Mouse (Mus musculus): ENCODE results near the gene Kcnh2.

Gene Kcnh2

DNA sequence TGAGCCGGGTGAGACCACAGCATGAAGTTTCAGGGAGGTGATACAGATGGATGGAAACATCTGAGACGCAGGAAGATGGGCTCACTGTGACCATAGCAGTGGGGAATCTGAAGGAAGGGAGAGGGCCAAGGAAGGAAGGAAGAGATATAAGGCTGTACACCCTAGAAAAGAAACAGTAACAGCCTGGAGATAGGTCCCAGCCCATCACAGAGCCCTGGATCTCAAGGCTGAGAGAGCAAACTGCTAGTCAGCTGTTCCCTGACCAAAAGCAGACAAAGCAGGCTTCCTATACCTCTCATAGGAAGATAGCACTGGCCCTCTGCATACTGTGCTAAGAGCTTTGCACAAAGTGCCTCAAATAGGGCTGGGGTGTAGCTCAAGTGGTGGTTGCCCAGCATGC, 27.3 kb upstream of the Kcnh2 start:
- DNase-seq (ENCODE audit: low read depth), result no peak

DNA sequence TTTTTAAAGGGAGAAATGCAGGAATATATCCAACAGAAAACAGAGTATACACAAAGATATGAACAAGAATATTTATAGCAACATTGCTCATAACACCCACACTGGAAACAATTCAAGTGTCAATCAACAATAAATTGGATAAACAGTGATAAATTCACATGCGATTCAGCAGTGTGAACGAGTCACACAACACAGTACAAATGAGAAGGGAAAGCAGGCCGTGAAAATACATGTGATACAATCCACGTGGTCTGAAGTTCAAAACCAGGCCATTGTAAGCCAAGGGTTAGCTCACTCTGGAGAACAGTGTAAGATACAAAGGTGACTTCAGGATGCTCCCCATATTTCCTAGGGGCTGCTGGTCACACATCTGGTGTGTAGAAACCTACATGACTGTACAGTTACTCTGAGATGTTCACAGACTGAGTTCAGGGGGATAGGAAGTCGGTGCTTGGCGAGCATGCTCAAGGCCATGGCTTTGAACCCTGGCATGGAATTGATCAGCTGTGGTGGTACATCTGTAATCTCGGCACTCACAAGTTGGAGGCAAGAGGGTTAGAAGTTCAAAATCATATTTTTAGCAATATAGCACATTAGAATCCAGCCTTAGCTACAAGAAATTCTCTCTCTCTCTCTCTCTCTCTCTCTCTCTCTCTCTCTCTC, 23.4 kb upstream of the Kcnh2 start:
- no peak for DNase-seq (ENCODE audit: low read depth)

DNA sequence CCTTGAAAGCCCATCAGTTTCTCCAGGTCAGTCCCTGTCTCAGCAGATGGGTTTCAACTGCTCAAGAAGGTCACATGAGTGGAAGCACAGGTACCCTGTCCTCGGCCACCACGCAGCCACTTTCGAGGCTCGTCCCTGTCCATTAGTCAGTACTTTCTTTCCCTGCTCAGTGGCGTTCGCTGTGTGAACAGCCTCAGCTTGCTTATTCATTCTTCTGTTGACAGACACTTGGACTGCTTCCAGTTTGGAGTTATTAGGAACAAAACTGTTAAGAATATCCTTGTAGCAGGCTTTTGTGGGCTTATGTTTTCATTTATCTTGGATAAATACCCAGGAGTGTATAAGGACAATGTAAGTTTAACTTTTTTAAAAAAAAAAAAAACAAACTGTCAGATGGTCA, 22.8 kb upstream of the Kcnh2 start:
- no peak for DNase-seq (ENCODE audit: low read depth)

DNA sequence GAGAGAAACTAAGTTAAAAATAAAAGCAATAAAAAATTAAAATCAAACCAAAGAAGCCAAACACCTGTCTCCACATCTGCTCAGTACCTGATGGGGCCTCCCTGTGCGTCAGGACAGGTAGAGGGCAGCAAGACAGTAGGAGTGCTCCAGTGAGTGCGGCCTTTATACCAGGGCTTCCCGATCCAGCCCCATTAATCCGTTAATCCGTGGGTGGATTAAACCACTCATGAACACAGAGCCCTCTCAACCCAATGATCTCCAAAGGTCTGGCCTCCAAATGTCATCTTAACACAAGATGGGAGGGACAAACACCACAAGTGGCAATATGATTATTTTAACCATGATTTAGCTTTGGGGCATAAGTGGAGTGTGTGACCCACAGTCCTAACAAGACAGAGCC, 22.4 kb upstream of the Kcnh2 start:
- no peak for DNase-seq (ENCODE audit: low read depth)

DNA sequence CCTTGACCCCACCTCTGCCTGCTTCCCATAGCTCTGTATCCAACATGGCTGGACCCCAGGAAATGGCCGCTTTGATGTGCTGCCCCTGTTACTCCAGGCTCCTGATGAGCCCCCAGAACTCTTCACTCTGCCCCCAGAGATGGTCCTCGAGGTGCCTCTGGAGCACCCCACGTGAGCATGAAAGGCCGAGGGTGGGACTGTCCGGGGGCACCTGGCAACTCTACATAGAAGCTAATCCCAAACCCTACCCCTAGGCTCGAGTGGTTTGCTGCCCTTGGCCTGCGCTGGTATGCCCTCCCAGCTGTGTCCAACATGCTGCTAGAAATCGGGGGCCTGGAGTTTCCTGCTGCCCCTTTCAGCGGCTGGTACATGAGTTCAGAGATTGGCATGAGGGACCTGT, 18.4 kb upstream of the Kcnh2 start:
- DNase-seq (ENCODE audit: low read depth), result no peak

DNA sequence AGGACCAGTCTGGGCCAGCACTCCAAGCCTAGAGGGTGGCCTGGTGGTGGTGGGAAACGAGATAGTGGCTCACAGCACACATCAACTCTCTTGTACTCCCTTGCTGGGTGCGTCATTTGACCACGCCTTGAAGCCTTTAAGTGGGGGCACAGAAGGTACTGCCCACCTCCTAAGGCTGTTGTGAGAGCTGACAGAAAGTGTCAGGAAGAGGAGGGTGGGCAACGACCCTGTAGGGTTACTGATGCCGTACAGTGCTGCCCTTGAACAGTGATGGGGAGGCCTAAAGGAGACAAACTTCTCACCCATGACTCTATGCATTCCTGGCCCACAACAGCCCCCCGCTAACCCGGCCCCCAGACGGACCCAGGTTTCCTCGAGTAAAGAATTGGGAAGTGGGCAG, 15.0 kb upstream of the Kcnh2 start:
- DNase-seq (ENCODE audit: low read depth), result no peak

DNA sequence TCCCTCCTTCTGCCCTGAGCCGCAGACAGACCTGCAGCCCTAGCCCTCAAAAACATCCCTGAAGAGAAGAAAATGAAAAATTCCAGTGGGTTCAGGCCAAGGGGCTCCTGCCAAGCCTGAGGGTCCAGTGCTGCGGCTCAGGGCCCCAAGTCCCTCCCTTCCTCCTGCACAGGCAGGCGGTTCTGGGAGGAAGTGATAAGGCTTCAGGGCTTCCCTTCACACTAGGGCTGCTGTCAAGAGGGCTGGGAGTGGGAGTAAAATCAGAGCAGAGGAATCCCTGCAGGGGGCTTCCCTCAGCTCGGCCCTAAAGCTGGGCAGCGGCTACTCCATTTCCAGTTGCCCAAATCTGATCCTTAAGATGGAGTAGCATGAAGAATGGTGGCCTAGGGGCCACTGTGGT, 14.1 kb upstream of the Kcnh2 start:
- DNase-seq (ENCODE audit: low read depth), result no peak

DNA sequence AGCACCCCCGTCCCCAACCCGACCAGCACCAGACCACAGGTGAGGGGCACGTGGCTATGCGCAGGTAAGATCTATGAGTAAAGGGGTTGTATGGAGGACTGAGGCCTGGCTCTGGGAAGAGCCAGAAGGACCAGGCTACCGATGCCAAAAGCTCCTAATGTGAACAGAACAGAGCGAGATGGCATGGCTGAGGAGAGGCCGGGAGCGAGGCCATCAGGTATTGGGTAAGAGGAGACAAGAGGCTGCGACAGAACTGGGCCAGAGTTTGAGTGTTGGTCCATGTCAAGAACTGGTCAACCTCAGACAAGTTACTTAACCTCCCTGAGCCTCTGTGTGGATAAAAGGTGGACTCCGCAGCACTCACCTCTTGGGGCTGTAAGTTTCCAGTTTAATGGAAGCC, 13.6 kb upstream of the Kcnh2 start:
- DNase-seq (ENCODE audit: low read depth), result no peak

DNA sequence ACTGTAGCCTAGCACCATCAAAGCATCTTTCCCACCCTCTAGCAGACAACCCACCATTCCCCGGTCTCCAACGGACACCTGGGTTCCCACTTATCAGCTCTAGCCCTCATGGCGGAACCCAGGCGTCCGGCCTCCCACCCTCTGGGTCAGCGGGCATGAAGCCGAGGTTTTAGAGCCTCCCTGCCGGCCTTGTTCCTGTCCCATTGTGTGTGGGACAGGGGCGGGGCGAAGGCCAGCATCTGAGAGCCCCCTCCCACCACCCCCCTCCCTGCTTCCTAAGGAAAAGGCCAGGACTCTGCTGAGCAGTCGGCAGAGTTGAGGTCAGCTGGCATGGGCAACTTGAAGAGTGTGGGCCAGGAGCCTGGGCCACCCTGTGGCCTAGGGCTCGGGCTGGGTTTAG, 13.1 kb upstream of the Kcnh2 start, which contains the start of gene Nos3:
Gene Nos3 (plus strand): TSS at position 303 of the 400 bp plus-strand sequence.
- DNase-seq (ENCODE audit: low read depth), result no peak

DNA sequence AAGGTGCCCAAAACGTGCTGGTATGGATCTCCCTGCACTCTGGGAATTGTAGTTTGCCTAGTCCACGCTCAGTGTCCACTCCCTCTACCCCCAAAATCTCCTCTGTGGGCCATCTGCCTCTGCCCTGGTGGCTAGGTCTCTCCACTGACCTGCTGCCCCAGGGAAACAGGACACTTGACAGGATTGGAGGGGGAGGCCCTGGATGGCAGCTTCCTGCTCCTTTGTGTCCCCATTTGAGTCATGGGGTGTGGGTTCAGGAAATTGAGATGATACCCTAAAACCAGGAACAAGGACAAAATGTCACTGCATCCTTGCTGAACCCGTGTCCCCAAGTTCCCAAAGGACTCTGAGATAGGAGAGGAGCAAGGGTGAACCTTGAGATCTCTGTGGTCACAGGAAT, 12.7 kb upstream of the Kcnh2 start:
- no peak for DNase-seq (ENCODE audit: low read depth)

DNA sequence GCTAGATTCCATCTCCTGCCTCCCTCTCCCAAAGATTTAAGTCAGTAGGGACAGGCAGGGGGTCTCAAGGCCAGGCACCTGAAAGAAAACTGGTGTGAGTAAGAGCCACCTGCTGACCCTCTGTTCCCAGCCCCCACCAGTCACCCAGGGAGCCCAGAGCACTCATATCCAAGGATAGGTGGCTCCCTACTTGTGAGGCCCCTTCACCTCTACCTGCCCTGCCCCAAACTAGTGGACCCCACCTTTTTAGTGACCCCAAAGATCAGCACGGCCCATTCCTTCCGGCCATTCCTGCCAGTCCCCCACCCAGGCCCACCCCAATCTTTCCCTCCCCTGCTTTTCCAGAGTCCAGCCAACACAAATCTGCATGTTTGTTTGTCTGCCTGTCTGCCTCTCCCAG, 12.1 kb upstream of the Kcnh2 start:
- no peak for DNase-seq (ENCODE audit: low read depth)

DNA sequence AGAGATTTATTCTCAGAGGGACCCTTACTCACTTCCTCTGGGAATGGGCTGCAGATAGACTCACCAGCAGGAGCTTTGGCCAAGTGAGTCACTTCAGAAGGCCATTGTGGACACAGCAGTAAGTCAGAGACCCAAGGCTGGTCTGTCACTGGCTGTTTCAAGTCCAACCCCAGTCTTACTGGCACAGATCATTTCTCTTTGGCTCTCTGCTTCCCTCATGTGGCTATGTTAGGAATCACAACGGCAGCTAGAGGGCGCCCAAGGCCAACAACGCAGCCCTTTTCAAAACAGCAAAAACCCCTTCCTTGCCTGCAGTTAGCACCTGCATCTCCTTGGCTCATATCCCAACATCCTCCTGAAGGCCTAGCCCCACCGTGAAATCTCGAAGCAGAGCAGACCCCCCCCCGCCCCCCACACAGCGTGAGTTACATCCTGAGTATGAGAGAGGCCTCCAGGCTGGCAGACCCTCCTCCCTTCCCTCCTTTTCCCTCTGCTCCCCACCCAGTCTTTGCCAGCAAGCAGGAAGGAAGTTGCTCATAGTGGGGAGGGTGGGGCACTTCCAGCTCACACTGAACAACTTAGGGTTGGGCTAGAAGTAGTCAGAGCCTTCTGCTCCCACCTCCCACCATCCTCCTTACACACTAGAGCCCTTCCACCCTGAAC, 9.5 kb upstream of the Kcnh2 start:
- peak; percentile 81 for DNase-seq (ENCODE audit: low read depth)

DNA sequence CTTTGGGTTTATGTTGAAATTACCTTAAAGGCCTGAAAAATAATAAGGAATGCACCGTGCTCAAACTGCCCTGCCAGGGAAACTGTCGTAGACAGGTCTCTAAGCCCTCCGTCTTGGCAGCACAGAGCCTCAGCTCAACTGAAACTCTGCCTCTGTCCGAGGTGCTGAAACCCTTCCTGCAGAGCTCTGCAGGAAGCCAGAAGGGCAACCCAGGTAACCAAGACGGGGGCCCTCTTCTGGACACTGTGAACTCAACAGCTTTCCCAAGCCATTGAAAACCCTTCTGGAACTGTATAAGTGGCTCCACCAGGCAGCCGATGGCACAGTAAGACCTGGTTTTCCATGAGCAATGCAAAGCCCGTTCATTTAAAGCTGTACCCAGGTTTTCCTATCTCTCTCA, 6.1 kb upstream of the Kcnh2 start:
- peak; percentile 80 for DNase-seq (ENCODE audit: low read depth)

DNA sequence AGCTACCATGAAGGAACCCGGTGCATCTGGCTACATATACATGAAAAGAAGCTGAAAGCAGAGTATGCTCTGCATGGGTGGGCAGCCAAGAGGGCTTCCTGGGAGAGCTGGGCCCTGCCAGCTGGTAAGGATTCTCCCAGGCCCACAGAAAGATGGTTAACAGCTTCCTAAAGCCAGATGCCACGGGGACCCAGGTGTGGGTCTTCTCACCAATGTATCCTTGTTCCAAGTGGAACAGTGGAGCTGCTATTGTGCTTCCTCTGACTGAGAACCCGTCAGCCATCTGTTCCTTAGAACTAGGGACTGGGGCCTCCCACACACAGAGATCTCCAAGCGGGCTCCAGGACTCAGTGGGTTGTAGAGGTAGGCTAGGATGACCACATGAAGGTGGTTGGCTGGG, 5.4 kb upstream of the Kcnh2 start:
- no peak for DNase-seq (ENCODE audit: low read depth)

DNA sequence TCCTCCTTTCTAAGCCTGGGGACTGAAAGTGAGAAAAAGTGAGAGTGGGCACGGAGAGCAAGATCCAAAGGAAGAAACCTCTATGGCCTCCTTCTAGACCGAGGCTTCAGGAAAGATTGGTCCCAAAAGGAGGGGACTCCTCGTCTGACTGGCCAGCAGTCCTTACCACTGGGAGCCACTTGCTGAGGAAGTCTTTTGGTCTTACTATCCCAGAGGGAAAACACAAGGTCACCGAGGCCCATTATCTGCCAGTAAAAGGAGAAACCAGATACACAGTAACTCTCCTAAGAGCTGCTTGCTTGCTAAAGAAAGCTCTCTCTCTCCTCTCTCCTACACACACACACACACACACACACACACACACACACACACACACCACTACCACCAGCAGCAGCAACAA, 1.9 kb upstream of the Kcnh2 start:
- no peak for DNase-seq (ENCODE audit: low read depth)

DNA sequence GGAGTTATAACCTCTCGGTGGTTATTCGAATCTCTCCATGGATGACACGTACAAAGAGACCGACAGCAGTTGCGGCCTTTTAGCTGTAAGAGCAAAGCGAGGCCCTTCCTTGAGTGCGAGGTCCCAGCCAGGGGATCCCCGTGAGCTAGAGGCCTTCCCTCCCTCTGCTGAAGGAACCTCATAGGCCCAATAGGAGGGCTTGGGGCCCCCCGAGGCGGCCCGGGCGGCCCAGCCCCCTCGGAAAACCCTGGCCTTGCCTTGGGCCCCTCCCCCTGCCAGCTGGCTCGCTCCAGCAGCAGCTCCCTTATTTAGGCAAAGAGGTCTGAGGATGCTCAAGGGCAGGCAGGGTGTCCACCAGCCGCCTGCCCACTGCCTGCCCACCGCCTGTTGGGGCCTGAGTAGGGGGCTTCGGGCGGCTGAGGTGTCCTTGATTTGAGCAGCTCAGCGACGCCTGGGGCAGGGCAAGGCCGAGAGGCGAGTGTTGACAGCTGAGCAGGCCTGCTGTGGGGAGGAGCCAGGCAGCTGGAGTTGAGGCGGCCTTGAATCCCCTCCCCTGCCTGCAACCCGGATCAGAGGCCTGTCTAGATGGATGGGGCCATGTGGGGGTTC, 951 bp upstream of the Kcnh2 start:
- DNase-seq (ENCODE audit: low read depth), result no peak

DNA sequence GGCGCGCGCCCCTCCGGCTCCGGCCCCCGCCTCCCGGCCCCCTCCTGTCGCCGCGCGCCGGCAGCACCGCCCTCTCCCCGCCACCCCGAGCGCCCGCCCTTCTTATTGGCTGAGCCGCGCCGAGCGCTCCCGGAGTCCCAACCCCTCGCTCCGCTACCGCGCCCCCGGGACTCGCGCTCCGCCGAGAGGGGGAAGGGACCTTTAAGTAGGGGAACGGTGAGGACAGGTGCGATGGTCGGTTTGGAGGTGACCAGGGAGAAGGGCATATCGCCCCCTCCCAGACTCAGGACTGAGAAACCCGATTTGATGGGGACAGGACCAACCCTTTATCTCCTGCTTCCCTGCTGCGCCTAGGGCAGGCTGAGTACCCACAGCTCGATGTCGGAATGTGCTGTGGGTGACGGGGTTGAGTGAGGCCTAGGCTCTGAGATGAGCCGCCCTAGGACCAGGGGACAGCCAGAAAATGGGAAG, 332 bp upstream of the Kcnh2 start:
- peak; percentile 48 for DNase-seq (ENCODE audit: low read depth)

DNA sequence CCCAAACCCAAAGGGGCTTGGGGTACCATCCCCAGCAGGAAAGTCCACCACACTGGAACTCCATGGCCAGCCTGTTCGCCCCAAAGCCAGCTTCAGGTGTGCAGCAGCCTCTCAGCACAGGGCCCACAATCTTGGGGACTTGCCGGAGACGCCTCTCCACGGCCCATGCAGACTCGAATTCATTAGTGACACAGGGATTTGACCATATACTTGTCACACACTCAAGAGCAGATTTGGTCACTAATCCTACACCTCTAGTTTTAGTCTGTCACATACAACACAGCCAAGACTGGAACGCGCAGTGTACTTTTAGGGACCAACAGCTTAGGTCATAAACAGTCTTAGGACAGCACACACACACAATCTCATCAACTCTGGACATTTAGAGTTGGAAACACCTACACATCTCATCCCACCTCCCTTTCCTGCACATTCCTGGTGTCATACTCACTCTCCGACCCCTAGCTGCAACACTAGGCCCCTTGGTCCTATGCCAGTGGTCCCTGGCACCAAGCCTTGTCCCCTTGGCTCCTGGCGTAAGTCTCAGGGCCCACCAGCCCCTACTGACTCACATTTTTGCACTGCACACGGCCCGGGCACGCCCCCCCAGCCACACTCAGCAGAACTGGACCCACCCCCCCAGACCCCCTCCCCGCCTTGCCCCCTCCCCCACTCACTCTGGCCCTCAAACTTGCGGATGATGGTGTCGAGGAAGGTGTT, 713 bp downstream of the Kcnh2 start:
- no peak for DNase-seq (ENCODE audit: low read depth)

DNA sequence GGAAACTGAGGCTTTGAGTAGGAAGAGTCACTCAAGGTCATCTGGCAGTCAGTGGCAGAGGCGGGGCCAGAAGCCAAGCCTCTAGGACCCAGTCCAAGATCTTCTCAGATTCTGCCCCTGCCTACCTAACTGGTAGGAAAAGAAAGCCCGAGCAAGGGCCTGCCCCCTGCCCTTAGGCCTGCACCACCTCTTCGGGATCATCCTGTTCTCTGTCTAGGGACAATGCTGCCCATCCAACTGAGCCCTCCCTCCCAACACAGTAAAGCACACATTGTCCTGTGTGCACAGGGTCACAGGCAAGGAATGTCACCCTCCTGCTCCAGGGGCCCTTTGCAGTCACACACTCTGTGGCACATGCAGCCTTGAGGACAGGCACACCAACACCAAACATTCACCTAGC, 1.3 kb downstream of the Kcnh2 start:
- no peak for DNase-seq (ENCODE audit: low read depth)

DNA sequence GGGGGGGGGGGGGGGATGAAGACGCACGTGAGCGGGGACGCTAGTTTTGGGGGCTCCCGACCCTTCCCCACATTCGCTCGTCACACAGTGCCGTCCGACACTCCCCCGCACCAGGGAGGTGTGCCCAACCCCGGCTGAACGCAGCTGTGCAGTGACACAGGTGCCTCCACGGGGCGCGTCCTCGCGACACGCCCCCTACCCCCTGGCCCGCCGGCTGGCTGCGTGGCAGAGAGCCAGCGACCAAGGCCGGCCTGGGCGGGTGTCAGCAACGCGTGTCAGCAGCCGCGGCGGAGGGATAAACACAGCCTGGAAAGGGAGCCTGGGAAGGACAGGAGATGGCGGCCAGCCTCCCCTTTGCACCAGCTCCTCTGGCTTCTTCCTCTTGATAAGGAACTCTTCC, 2.9 kb downstream of the Kcnh2 start:
- no peak for DNase-seq (ENCODE audit: low read depth)

DNA sequence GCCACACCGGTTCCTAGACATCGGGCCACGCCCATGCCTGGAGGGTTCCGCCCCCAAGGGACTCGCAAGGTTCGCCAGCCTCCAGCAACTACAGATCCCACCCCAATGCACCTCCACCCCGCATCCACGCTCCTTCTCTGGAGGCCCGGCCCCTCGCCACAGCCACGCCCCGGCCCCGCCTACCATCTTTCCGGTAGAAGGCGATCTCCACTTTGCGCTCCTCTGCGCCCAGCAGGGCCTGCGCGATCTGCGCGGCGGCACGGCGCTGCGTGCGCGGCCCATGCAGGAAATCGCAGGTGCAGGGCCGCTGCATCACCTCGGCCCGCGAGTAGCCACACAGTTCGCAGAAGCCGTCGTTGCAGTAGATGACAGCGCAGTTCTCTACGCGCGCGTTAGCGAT, 3.3 kb downstream of the Kcnh2 start:
- DNase-seq (ENCODE audit: low read depth), result peak; percentile 53

DNA sequence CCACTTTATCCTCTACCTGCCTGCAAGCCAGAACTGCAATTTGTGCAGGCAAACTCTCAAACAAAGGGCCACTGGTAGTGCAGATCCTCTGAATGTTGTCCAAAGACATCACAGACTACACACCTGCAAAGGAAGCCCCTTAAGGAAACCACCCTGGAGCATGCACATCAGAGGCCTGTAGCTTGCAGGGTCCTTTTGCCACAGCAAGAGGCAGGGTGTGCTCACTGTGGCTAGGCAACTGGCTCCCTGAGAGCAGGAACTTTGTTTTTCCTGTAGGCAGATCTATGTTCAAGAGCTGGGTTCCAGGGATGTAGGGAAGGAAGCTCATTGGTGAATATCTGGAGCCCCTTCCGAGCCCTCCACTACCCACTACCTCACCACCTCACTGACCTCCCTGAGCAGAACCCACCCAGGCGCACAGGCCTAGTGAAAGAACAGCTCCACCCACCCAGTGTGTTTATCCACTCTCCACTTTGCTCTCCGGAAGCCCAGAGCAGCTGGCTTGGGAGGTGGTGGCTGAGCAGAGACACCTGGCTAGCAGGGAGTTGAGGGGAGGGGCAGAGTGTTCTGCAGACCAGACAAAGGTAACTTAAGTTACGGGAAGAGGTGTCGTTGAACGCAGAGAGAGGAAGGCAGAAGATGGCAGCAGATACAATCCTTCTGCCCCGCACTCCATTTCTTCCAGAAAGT, 4.1 kb downstream of the Kcnh2 start:
- DNase-seq (ENCODE audit: low read depth), result no peak

Data from c-Kit-positive CD71-negative TER-119-negative erythroid progenitor cells, embryonic 14.5 days (primary cell).